Mouse (Mus musculus): ENCODE results near the gene Pmm1.
"Not testable (repeated sequence)": the region's sequence is repeated elsewhere in the genome, so short reads cannot be mapped to it uniquely, and the experiment has no call there.

The Pmm1 gene

GRCm38 (mm10) chr15:81928277-81928676, 32.5 kb downstream of the Pmm1 start:
- in situ Hi-C loops (cut with MboI, MseI) = no loop called here

DNA sequence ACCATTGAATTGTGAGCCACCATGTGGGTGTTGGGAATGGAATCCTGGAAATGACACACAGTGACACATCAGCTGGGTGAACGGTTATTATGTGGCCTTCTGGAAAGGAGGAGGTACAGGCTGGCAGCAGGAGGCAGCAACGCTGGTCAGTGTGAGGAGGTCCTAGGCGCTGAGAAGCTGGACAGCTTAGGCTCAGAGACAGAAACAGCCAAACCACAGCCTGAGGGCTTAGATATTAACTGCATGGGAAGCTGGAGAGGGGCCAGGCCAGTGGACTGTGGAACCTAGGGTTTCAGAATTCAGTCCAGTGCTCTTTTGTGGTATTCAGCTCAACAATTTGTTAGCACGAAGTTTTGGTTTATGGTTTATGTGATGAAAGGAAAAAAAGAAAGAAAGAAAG, 33.0 kb downstream of the Pmm1 start:
- in situ Hi-C loops (cut with MboI, MseI) = no loop called here

- in situ Hi-C loops (cut with MboI, MseI) = no loop called here
Measured at GRCm38 (mm10) chr15:81926446-81926822, 34.3 kb downstream of the Pmm1 start.

DNA sequence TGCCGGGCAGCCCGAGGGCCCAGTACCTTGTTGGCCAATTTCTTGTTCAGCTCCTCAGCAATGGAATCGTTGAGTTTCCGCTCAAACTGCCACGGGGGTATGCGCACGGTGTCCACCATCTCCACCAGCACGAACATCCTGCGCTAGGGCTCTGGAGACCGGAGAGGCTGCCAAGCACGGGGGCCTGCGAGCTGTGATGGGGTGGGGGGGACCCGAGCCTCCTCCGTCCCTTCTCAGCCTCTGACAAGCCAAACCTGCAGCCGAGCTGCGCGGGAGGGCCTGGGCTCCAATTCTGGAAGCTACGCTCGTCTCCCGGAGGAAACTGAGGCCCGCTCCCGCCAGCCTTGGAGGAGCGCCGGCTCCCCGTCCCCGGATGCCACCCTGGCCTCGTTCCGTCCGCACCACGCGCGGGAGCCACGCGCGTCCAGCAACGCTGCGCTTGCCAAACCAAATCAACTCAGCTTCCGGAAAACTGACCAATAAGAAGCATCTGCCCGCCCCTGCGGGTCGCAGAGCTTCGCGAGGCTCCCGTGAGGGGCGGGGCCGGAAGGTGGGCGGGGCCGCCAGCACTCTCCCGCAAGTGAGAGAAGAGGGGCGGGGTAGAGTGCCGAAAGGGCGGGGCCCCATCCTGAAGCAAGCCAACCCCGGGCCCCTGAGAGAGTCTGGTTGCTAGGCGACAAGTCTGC, 34.8 kb downstream of the Pmm1 start, which contains the start of gene Polr3h:
Gene Polr3h, minus strand, starts transcription at position 481 of the 686 bp plus-strand sequence.
- in situ Hi-C loops (cut with MboI, MseI) = no loop called here

GRCm38 (mm10) chr15:81924933-81925332, 35.8 kb downstream of the Pmm1 start:
- in situ Hi-C loops (cut with MboI, MseI) = no loop called here

DNA sequence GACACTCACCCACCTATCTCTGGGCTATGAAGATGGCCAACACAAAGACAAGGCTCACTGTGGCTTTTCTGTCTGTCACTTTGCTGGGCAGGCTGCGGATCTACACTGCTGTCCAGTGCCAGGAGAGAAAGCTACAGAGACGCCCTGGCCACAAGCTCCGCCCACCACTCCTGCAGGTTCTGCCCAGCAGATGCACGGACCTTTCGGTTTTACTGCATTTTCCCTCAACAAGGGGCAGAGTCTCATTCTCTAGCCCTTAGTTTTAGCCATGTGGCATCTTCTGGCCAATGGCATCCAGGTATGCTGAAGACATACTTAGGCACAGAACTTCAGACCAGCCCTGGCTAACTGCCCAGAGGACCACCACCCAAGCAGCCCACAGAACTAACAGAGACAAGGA, 39.5 kb downstream of the Pmm1 start:
- in situ Hi-C loops (cut with MboI, MseI) = no loop called here

DNA sequence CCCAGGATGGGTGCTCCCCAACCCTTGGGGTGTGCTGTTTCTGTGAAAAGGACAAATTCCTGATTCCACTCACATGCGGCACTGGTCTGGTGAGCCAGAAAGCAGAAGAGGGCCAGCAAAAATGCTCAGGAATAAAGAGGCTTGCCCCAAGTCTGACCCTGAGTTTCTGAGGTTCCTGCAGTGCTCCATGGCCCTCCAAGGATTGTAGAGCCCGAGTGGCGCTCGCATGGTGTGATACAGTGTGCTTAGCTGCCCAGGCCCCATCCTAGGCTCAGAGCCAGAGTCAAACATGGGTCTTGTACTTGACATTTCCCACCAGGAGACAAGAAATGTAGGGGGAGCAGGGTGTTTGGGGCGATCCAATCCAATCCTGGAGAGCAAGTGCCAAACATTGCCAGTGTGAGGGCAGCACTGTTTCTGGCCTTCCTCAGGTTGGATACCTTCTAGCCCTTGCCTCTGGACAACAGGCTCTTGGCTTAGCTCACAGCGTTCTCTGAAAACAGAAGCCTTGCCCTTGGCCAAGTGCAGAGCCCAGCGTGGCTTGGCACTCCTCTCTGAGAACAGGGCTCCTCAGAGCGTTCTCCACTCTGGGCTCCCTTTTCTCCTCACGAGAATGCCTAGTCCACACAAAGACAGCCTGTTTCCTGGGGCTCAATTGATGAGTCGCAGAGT, 40.0 kb downstream of the Pmm1 start:
- in situ Hi-C loops (cut with MboI, MseI) = no loop called here

DNA sequence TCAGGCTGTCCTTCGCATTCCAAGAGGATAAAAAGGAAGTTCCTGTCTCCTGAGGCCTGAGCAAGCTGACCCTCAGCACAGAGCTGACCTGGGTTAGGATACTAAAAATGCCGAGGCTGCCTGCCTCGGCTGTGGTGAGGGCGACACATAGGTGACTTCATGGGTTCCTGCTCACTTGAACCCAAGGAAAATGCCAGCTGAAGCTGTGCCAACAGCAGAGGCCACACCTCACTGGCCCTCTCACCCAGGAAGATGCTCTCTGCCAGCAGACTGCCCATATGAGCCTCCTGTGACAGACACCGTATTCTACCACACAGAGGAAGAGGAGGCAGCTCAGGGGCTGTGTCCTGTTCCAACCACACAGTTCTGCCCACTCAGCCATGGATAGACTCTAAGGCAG, 41.7 kb downstream of the Pmm1 start:
- in situ Hi-C loops (cut with MboI, MseI) = no loop called here

- in situ Hi-C loops (cut with MboI, MseI) = no loop called here
Measured at GRCm38 (mm10) chr15:81917621-81918463, 42.9 kb downstream of the Pmm1 start.

GRCm38 (mm10) chr15:81917201-81917600, 43.5 kb downstream of the Pmm1 start:
- in situ Hi-C loops (cut with MboI, MseI) = no loop called here

GRCm38 (mm10) chr15:81915663-81916062, 45.1 kb downstream of the Pmm1 start:
- in situ Hi-C loops (cut with MboI, MseI) = no loop called here

DNA sequence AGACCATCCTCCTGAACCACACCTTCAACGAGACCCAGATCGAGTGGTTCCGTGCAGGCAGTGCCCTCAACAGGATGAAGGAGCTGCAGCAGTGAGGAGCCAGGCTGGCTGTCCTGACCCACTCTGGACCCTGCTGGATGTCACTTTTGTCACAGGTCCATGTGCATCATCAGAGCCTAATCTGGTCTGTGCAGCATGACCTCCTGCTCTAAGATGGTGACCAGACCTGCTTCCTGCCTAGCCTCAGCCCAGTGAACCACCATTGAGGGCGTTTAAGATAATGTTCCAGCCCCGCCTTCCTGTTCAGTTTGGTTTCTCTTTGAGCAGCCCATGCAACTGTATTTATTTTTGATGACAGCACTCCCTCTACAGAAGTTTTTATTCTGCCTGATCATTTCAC, 46.1 kb downstream of the Pmm1 start:
- in situ Hi-C loops (cut with MboI, MseI) = loop anchor here (5.0 kb wide), 1 partner anchor 37 kb away; no protein-coding TSS in a partner anchor

DNA sequence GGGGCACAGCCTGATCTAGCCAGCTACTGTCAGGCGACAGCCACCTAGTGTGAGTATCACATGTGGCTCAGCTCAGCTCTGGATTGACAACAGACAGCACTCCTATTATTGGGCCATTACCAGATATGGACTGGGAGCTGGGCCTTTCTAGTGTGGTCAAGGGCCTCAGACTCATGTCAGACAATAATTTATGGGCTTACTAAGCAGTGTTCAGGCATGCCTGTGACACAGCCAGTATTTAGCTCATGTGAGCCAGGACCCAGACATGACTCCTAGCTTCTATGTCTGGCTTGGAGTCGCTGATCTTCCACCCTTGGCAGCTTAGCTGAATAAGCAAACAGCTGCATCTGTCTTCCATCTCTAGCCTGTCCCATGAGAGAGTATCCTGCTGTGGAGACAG, 48.2 kb downstream of the Pmm1 start:
- in situ Hi-C loops (cut with MboI, MseI) = loop anchor here (5.0 kb wide), 1 partner anchor 35 kb away; no protein-coding TSS in a partner anchor

DNA sequence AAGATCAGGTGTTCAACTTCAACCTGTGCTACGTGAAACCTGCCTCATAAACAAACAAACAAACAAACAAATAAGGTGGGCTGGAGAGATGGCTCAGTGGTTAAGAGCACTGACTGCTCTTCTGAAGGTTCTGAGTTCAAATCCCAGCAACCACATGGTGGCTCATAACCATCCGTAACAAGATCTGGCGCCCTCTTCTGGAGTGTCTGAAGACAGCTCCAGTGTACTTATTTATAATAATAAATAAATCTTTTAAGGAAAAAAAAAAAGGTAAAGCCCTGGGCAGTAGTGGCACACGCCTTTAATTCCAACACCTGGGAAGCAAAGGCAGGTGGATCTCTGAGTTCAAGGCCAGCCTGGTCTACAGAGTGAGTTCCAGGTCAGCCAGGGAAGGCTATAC, 52.0 kb downstream of the Pmm1 start:
- in situ Hi-C loops (cut with MboI, MseI) = not testable (repeated sequence)

DNA sequence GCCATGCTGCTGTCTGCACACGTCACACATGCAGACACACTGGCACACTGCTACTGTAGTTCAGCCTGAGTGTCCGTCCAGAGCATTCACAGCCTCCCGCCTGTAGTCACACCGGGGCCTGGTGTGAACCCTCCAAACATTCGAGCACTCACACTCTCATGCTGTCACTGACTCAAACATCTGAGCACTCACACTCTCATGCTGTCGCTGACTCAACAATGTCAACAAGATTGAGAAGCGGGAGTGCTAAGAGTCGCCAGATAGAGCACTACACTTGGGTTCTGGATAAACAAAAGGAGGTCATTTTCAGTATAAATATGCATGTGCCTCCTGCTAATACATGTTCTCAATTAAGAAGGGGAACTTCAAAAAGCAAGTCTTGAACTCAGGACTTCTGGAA, 52.8 kb downstream of the Pmm1 start:
- in situ Hi-C loops (cut with MboI, MseI) = no loop called here

DNA sequence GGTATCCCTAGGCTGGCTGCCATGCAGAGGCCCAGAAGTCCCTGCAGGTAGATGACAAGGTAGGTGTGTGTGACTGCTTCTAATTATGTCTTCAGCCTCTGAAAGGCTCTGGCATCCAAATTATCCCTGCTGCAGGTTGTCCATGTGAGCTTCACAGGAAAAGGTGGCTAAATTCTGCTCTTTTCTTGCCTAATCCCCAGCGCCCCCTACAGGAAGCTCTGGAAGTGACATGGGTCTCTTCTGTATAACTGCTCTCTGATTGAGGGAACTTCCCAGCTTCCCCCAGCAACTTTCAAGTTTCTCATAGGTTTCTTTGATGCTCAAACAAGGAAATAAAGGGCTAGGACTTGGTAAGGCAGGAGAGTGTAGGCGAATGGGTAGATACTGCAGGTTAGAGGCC, 55.8 kb downstream of the Pmm1 start:
- in situ Hi-C loops (cut with MboI, MseI) = loop anchor here (5.0 kb wide), 1 partner anchor 73 kb away; no protein-coding TSS in a partner anchor
